Mouse (Mus musculus) common myeloid progenitor, adult 5-6 weeks (primary cell): ENCODE measurements at regions not wholly inside any gene's neighbourhood (a gene's known extent, or its start where the extent isn't known, plus 50 kb on each side); places are given as distances from the start of the nearest gene placed in this dataset.

Experiments
- ATAC-seq: replicated peaks from 2 replicates; pipeline ENCODE4 v1.8.0; 2016; ENCODE audit warnings: low read depth, mild to moderate bottlenecking, moderate TSS enrichment, inconsistent platforms; ENCODE audit not compliant: poor library complexity, severe bottlenecking

GRCm38 (mm10) chr12:50765156-50765940 lies 116.5 kb upstream of the Prkd1 start:
- ATAC-seq, result no peak

GRCm38 (mm10) chr12:50764457-50764856 lies 115.6 kb upstream of the Prkd1 start:
- no peak for ATAC-seq

- no peak for ATAC-seq
Measured at GRCm38 (mm10) chr12:50734135-50734534, 85.2 kb upstream of the Prkd1 start.

- no peak for ATAC-seq
Measured at GRCm38 (mm10) chr12:50712615-50713014, 63.7 kb upstream of the Prkd1 start.

GRCm38 (mm10) chr12:50709000-50709788 lies 60.3 kb upstream of the Prkd1 start:
- ATAC-seq, result no peak

- no peak for ATAC-seq
Measured at GRCm38 (mm10) chr12:50698613-50699442, 49.9 kb upstream of the Prkd1 start.
